Mouse (Mus musculus) induced T-regulatory cell, adult 2 months (primary cell): ENCODE measurements around the gene Ctnna3.
A peak's percentile ranks its signal among the peaks of the same experiment; 100 is the strongest.
"Not testable (repeated sequence)": the region's sequence is repeated elsewhere in the genome, so short reads cannot be mapped to it uniquely, and the experiment has no call there.

ENCODE experiments used
- DNase-seq: peaks from one replicate; pipeline ENCODE4 v3.0.0-alpha.2; 2012; ENCODE audit warnings: low read depth

The Ctnna3 gene

DNA sequence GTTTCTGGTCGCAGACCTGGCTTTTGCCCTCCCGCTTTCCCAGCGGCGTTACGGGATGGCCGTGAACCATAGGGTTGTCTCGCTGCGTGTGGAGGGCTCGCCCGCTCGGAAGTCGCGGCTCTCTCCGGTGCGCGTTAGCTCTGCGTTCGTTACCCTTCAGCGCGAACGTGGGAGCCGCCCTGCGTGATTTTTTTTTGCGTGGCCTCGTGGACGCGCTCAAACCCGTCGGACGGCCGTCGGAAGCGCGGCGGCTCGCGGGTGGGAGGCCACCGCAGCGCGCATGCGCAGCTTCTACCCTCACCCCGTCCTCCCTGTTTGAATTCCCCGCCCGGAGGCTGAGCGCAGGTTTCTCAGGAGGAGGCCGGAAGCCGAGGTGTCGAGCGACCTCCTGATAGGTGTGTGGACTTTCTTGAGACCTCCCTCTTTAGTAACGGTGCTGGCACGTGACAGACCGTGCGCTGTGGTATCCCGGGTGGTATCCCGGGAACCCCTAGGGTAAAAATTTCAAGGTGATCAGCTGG, at the start of gene Ctnna3:
Gene Ctnna3, plus strand, starts transcription at position 314 of the 521 bp plus-strand sequence.
- DNase-seq, result peak; percentile 98

DNA sequence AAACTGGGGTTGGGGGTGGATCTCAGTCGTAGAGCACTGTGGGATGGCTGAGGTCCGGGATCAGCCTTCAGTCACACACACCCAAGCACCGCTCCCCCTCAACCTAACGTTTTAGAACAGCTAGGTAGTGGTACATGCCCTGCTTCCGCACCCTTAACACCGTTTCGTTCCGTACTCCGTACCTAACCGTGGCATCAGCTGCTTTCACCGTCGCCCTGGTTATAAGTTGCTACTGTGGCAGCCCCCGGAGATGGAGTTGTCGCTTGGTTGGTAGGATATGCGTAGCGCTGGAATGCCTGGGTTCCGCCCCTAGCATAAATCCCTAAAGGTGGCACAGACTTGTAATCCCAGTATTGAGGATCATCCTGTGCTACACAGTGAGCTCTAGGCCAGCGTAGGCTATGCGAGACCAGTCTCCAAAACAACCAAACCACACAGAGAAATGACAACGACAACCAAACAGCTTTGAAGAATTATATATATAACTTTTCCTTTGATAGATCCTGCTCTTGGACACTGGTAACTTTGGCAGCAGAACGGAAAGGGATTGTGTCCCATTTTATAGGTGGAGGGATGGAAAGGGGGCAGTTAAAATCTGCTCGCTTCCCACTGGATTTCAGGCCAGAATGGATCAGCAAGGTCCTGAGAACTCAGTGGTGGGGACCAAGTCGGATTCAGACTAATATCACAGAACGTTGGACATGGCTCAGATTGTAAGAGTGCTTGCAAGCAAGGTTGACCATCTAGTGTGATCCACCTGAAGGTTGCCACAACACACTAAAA, 48.2 kb upstream of the Ctnna3 start, which contains the start of gene Sirt1:
Gene Sirt1, minus strand, starts transcription at position 207 of the 783 bp plus-strand sequence.
- peak; percentile 66 for DNase-seq

DNA sequence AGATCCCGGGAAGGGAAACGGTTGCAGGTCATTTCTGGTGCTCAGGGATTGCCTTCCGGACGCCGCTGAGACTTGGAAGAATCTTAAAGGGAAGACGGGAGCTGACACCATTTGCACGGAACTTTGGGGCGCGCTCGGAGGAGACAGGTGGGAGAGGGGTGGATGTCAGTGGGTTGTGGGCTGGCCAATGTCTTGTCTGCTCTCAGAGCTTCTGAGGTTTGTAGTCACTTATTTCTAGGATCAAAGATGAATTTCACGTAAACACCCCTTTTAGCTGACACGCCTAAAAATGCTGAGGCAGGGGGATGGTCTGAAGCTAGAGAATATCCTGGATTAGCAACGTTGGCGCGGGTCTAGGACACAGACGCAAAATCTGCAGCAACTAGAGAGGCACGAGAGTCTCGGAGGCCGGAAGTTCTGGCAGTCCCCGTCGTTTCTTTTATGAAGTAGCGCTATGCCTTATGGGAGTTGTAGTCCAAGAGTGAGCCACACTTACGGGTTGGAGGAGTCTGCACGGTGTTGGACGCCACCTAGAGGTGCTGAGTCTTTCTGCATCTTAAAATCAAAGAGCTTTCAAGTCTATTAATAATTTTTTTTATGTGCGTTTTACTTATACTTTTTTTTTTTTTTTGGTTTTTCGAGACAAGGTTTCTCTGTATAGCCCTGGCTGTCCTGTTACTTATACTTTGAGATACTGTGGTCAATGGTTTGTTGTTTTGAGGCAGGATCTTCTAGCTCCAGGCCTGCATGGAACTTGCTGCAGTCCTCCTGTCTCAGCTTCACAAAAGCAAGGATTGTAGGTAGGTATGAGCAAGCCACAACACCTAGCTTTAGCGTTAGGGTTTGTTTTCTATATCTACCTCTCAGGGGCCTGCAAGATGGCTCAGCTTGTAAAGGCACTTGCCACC, 47.3 kb upstream of the Ctnna3 start, which contains the start of gene Dnajc12:
Gene Dnajc12, plus strand, starts transcription at position 72 of the 908 bp plus-strand sequence.
- peak; percentile 98 for DNase-seq

- DNase-seq, result not testable (repeated sequence)
These were observed 44.0 kb upstream of the Ctnna3 start for GRCm38 (mm10) chr10:63385897-63386296.

- peak; percentile 88 for DNase-seq
These were observed 43.5 kb upstream of the Ctnna3 start for GRCm38 (mm10) chr10:63386444-63386843.

DNA sequence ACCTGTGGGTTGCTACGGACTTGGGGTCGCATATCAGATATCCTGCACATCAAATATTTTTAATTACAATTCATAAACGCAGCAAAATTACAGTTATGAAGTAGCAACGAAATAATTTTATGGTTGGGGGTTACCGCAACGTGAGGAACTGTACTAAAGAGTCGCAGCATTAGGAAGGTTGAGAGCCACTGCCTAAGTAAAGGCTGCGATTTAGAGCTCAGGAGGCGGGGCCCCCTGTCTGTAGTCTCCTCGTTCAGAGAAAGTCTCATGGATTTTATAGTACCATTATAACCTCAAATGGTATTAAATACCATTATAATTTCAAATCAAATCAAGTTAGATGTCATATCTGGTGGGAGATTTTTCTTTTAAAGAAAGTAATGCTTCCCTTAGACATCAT, 42.9 kb upstream of the Ctnna3 start:
- peak; percentile 36 for DNase-seq

- no peak for DNase-seq
These were observed 41.0 kb upstream of the Ctnna3 start for GRCm38 (mm10) chr10:63388948-63389347.

DNA sequence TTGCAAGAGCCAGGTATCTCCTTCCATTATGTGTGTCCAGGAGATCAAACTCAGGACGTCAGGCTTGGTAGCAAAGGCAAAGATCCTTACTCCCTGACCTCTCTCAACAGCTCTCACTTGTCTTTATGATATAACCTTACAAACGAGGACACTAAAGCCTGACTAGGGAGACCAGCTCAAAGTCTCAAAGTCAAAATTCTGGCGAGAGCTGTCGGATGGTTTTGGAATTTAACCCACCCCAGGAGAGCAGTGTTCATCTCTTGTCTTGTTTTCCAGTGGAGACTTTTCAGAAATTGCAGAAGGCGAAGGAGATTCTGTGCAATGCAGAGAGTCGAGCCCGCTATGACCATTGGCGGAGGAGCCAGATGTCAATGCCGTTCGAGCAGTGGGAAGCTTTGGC, 32.9 kb upstream of the Ctnna3 start:
- no peak for DNase-seq

GRCm38 (mm10) chr10:63402731-63403504, 27.0 kb upstream of the Ctnna3 start:
- no peak for DNase-seq

DNA sequence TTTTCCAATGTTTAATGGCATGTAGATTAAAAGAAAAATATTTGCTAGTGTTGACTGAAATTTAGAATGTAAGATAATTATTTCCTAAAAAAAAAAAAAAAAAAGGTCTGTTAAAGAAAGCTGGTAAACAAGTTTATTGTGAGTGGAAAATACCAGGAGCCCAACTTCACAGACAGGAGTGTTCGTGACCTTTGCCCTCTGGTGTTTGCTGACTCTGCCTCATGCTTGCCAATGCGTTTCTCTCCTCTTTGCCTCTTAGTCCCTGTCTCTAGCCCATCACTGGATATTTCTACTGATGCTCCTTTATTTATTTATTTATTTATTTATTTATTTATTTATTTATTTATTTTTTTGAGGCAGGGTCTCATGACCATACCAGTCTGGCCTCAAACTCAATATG, 26.3 kb upstream of the Ctnna3 start:
- DNase-seq, result no peak

DNA sequence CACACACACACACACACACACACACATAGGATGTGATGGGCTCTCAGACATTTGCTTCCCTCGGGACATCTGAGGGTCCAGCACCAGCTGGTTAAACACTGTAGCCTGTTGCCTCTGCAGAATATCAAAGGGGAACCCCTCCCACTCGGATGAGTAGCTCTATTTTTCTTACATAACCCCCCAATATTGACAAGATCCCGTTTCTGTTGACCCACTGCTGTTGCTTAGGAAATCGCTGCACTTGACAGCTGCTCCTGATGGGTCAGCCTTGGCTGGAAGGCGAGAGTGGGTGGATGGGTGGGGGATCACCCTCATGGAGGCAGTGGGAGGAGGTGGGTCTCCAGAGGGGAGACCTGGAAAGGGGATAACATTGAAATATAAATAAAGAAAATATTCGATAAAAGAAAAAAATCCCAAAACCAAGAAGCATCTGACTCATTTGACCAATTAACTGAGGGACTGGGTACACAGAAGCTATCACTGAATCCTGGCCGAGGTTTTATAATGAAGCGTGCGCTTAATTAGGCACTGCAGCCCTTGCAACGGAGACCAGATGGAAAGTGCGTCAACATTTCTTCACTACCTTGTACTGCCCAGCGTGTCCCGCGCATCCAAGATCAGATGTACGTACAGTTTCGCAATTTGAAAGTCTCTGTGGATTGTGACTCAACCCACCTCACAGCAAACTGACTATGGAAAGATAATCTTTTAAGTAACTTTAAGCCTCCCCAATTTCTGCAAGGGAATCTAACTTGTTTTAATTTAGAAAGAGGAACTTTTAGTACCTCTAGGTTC, 19.5 kb upstream of the Ctnna3 start:
- no peak for DNase-seq

DNA sequence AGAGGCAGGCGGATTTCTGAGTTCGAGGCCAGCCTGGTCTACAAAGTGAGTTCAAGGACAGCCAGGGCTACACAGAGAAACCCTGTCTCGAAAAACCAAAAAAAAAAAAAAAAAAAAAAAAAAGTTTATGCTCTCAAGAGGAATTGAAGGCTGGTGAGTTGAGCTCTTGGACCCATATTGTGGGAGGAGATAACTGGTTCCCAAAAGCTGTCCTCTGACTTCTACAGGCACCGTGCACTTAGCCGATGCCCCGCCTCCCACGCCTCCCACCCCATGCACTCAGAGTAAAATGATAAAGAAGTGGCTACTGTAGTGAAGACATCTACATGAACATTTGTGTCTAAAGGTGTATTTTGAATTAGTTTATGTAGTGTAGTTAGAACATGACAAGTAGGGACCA, 18.2 kb upstream of the Ctnna3 start:
- not testable (repeated sequence) for DNase-seq

DNA sequence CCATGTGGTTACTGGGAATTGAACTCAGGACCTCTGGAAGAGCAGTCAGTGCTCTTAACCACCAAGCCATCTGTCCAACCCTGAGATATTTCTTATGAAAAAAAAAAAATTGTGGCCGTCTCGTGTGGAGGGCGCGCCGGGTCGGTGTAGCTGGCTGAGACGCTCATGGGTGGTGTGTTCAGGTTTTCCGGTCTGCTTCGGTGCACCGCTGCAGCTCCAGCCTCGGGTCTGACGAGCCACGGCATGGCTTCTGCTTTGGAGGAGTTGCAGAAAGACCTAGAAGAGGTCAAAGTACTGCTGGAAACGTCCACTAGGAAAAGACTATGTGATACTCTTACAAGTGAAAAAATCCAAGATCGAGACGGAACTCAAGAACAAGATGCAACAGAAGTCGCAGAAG, 17.1 kb upstream of the Ctnna3 start:
- DNase-seq, result no peak

DNA sequence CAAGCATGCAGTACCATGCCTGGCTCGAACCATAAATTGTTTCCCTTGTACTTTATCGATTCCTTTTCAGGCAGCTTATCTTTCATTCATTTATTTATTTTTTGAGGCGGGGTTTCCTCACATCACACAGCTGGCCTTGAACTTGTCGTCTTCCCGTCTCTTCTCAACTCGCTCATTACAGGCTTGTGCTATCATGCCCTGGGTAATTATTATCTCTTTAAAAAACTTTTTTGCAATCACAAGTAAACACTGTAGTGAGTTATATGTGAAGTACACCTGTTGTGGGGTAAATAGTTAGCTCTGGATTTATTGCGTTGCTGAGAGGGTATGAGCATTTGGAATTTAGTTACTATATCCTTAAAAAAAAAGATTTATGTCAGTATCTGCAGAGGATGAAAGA, 14.6 kb upstream of the Ctnna3 start:
- DNase-seq, result no peak

DNA sequence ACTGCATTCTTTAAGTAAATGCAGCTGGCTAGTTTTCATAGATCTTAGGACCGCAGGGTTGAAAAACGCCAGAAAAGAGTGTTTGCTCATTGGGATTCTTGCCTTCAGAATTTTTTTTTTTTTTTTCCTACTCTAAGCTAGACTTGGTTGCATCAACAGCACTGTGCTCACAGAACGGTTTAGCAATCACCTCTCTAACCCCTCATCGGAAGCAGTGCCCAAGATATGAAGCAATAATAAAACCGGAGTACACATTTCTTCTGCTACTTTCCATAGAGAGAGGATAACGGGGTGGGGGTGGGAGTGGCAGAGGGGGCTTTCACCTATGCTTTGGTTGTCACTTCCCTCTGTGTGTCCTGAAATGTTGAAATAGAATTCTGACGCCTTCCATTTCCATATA, 14.0 kb upstream of the Ctnna3 start:
- DNase-seq, result no peak

- no peak for DNase-seq
These were observed 12.8 kb upstream of the Ctnna3 start for GRCm38 (mm10) chr10:63417061-63417460.

- DNase-seq, result peak; percentile 76
These were observed 7.9 kb upstream of the Ctnna3 start, which contains the start of gene Gm7075 for GRCm38 (mm10) chr10:63421739-63422735. TSS of gene Gm7075 (minus strand) at chr10:63421789.

- no peak for DNase-seq
These were observed 7.2 kb upstream of the Ctnna3 start for GRCm38 (mm10) chr10:63422736-63422992.

DNA sequence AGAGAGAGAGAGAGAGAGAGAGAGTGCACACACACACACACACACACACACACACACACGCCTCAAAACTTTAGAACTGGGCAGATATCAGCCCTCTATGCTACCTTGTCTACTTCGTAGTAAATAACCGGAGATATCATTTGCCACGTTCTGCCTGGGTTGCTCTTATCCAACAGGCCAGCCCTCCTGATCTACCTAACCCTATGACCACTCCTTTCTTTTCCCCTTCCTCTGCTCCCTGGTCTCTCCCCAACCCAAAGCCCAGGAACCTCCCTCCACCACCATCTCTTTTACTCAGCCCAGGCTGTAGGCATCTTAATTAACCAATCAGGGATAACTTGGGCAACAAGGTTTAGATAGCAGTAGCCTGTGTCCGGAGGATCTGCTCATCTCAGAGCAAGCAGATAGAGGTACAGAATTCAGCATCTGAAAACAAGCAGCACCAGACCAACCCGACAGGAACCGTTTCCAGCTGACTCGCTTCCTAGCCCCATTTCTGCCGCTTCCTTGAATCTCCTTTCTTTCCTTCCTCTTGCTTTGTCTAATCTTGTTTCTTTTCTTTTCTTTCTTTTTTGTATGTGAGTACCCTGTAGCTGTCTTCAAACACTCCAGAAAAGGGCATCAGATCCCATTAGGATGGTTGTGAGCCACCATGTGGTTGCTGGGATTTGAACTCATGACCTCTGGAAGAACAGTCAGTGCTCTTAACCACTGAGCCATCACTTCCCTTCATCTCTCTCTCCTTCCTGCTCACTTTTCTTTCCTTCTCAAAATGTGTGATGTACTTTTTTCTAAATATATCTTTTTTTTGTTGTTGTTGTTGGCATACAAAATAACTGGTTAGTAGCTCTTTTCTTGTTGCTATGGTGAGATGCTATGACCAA, 6.1 kb upstream of the Ctnna3 start:
- no peak for DNase-seq
